Mouse (Mus musculus): ENCODE measurements at regions not wholly inside any gene's neighbourhood (a gene's known extent, or its start where the extent isn't known, plus 50 kb on each side); places are given as distances from the start of the nearest gene placed in this dataset.
A peak's percentile ranks its signal among the peaks of the same experiment; 100 is the strongest.

- 71% methylated on average over 9 of the region's 9 CpGs for WGBS
- no peaks in the 10 kb centered on the region for H3K9me3 ChIP-seq (replicated peaks; ENCODE audit: control insufficient read depth, low read length)
- ATAC-seq (replicated peaks; ENCODE audit: extremely low read depth, insufficient read depth, low FRiP score), result no peak
- no peak overlapping the region for H3K9ac ChIP-seq (ENCODE audit: low read length)
- no peak overlapping the region for H3K27ac ChIP-seq (ENCODE audit: low read length)
- H3K27me3 ChIP-seq (ENCODE audit: control insufficient read depth, insufficient read depth, low read length), result no peaks in the 10 kb centered on the region
- H3K4me2 ChIP-seq (ENCODE audit: low read depth, low read length), result no peak overlapping the region
- H3K4me1 ChIP-seq (ENCODE audit: control insufficient read depth, insufficient read depth, low read length), result no peaks in the 10 kb centered on the region
- no peaks in the 10 kb centered on the region for H3K36me3 ChIP-seq (ENCODE audit: control insufficient read depth, insufficient read depth)
- H3K4me3 ChIP-seq (ENCODE audit: low read length), result no peak overlapping the region
Observed at GRCm38 (mm10) chr10:9134293-9135021, 248.6 kb upstream of the Sash1 start.

- H3K9ac ChIP-seq (ENCODE audit: low read length), result no peak overlapping the region
- no peak for ATAC-seq (replicated peaks; ENCODE audit: extremely low read depth, insufficient read depth, low FRiP score)
- WGBS, result 64% methylated on average over 2 of the region's 2 CpGs
- H3K36me3 ChIP-seq (ENCODE audit: control insufficient read depth, insufficient read depth), result no peaks in the 10 kb centered on the region
- H3K4me1 ChIP-seq (ENCODE audit: control insufficient read depth, insufficient read depth, low read length), result no peaks in the 10 kb centered on the region
- no peak overlapping the region for H3K4me3 ChIP-seq (ENCODE audit: low read length)
- no peak overlapping the region for H3K27ac ChIP-seq (ENCODE audit: low read length)
- no peaks in the 10 kb centered on the region for H3K27me3 ChIP-seq (ENCODE audit: control insufficient read depth, insufficient read depth, low read length)
- H3K9me3 ChIP-seq (replicated peaks; ENCODE audit: control insufficient read depth, low read length), result no peaks in the 10 kb centered on the region
- H3K4me2 ChIP-seq (ENCODE audit: low read depth, low read length), result no peak overlapping the region
Observed at GRCm38 (mm10) chr10:9130061-9130460, 244.2 kb upstream of the Sash1 start.

GRCm38 (mm10) chr10:9119249-9119648, 233.4 kb upstream of the Sash1 start:
- Histone ChIP-seq H3K9me3 (replicated peaks; ENCODE audit: control insufficient read depth, low read length) (no peaks in the 10 kb centered on the region), H3K9ac (ENCODE audit: low read length) (no peak overlapping the region), H3K36me3 (ENCODE audit: control insufficient read depth, insufficient read depth) (no peaks in the 10 kb centered on the region), H3K4me2 (ENCODE audit: low read depth, low read length) (no peak overlapping the region), H3K27ac (ENCODE audit: low read length) (no peak overlapping the region), H3K4me1 (ENCODE audit: control insufficient read depth, insufficient read depth, low read length) (peaks cover 3% of the 10 kb centered on the region; the same call in 1 of the 2 replicates), H3K27me3 (ENCODE audit: control insufficient read depth, insufficient read depth, low read length) (no peaks in the 10 kb centered on the region), H3K4me3 (ENCODE audit: low read length) (no peak overlapping the region)
- no peak for ATAC-seq (replicated peaks; ENCODE audit: extremely low read depth, insufficient read depth, low FRiP score)
- WGBS, result 58% methylated on average over 4 of the region's 4 CpGs

- peak overlapping the region; percentile 42 for H3K4me3 ChIP-seq (ENCODE audit: low read length)
- peak; percentile 73; the same call in 1 of the 2 replicates for ATAC-seq (replicated peaks; ENCODE audit: extremely low read depth, insufficient read depth, low FRiP score)
- H3K27me3 ChIP-seq (ENCODE audit: control insufficient read depth, insufficient read depth, low read length), result no peaks in the 10 kb centered on the region
- no peaks in the 10 kb centered on the region for H3K36me3 ChIP-seq (ENCODE audit: control insufficient read depth, insufficient read depth)
- peak overlapping the region; percentile 60 for H3K4me2 ChIP-seq (ENCODE audit: low read depth, low read length)
- peak overlapping the region; percentile 52 for H3K9ac ChIP-seq (ENCODE audit: low read length)
- H3K4me1 ChIP-seq (ENCODE audit: control insufficient read depth, insufficient read depth, low read length), result peaks cover 3% of the 10 kb centered on the region; the same call in 1 of the 2 replicates
- 30% methylated on average over 14 of the region's 14 CpGs for WGBS
- H3K27ac ChIP-seq (ENCODE audit: low read length), result no peak overlapping the region
- no peaks in the 10 kb centered on the region for H3K9me3 ChIP-seq (replicated peaks; ENCODE audit: control insufficient read depth, low read length)
Observed at GRCm38 (mm10) chr10:9117648-9118551, 232.0 kb upstream of the Sash1 start.

- H3K4me3 ChIP-seq (ENCODE audit: low read length), result no peak overlapping the region
- no peaks in the 10 kb centered on the region for H3K27me3 ChIP-seq (ENCODE audit: control insufficient read depth, insufficient read depth, low read length)
- H3K4me1 ChIP-seq (ENCODE audit: control insufficient read depth, insufficient read depth, low read length), result peaks cover 3% of the 10 kb centered on the region; the same call in 1 of the 2 replicates
- no peaks in the 10 kb centered on the region for H3K9me3 ChIP-seq (replicated peaks; ENCODE audit: control insufficient read depth, low read length)
- H3K9ac ChIP-seq (ENCODE audit: low read length), result no peak overlapping the region
- ATAC-seq (replicated peaks; ENCODE audit: extremely low read depth, insufficient read depth, low FRiP score), result no peak
- WGBS, result 91% methylated on average over 7 of the region's 7 CpGs
- no peaks in the 10 kb centered on the region for H3K36me3 ChIP-seq (ENCODE audit: control insufficient read depth, insufficient read depth)
- H3K4me2 ChIP-seq (ENCODE audit: low read depth, low read length), result peak overlapping the region; percentile 60
- no peak overlapping the region for H3K27ac ChIP-seq (ENCODE audit: low read length)
Observed at GRCm38 (mm10) chr10:9117134-9117533, 231.3 kb upstream of the Sash1 start.

GRCm38 (mm10) chr10:9113706-9114105, 227.8 kb upstream of the Sash1 start:
- 70% methylated on average over 5 of the region's 5 CpGs for WGBS
- Histone ChIP-seq H3K27me3 (ENCODE audit: control insufficient read depth, insufficient read depth, low read length) (no peaks in the 10 kb centered on the region), H3K4me3 (ENCODE audit: low read length) (no peak overlapping the region)

GRCm38 (mm10) chr10:9111051-9111450, 225.2 kb upstream of the Sash1 start:
- no peaks in the 10 kb centered on the region; the same call in 1 of the 2 replicates for H3K9me3 ChIP-seq (replicated peaks; ENCODE audit: control insufficient read depth, low read length)
- no peak overlapping the region for H3K4me2 ChIP-seq (ENCODE audit: low read depth, low read length)
- no peak overlapping the region for H3K4me3 ChIP-seq (ENCODE audit: low read length)
- H3K4me1 ChIP-seq (ENCODE audit: control insufficient read depth, insufficient read depth, low read length), result no peaks in the 10 kb centered on the region
- H3K36me3 ChIP-seq (ENCODE audit: control insufficient read depth, insufficient read depth), result no peaks in the 10 kb centered on the region
- ATAC-seq (replicated peaks; ENCODE audit: extremely low read depth, insufficient read depth, low FRiP score), result no peak
- no peak overlapping the region for H3K27ac ChIP-seq (ENCODE audit: low read length)
- WGBS, result 83% methylated on average over 3 of the region's 3 CpGs
- no peak overlapping the region for H3K9ac ChIP-seq (ENCODE audit: low read length)
- no peaks in the 10 kb centered on the region for H3K27me3 ChIP-seq (ENCODE audit: control insufficient read depth, insufficient read depth, low read length)

More at GRCm38 (mm10) chr10:9113706-9114105, 227.8 kb upstream of the Sash1 start:
- no peaks in the 10 kb centered on the region for H3K36me3 ChIP-seq (ENCODE audit: control insufficient read depth, insufficient read depth)
- H3K9me3 ChIP-seq (replicated peaks; ENCODE audit: control insufficient read depth, low read length), result no peaks in the 10 kb centered on the region; the same call in 1 of the 2 replicates
- H3K4me2 ChIP-seq (ENCODE audit: low read depth, low read length), result no peak overlapping the region
- no peak for ATAC-seq (replicated peaks; ENCODE audit: extremely low read depth, insufficient read depth, low FRiP score)
- no peak overlapping the region for H3K9ac ChIP-seq (ENCODE audit: low read length)
- H3K4me1 ChIP-seq (ENCODE audit: control insufficient read depth, insufficient read depth, low read length), result peaks cover 3% of the 10 kb centered on the region; the same call in 1 of the 2 replicates
- no peak overlapping the region for H3K27ac ChIP-seq (ENCODE audit: low read length)

- Histone ChIP-seq H3K36me3 (ENCODE audit: control insufficient read depth, insufficient read depth) (no peaks in the 10 kb centered on the region), H3K4me3 (ENCODE audit: low read length) (no peak overlapping the region), H3K4me2 (ENCODE audit: low read depth, low read length) (no peak overlapping the region), H3K4me1 (ENCODE audit: control insufficient read depth, insufficient read depth, low read length) (peaks cover 12% of the 10 kb centered on the region), H3K9me3 (replicated peaks; ENCODE audit: control insufficient read depth, low read length) (no peaks in the 10 kb centered on the region), H3K27me3 (ENCODE audit: control insufficient read depth, insufficient read depth, low read length) (no peaks in the 10 kb centered on the region), H3K9ac (ENCODE audit: low read length) (no peak overlapping the region), H3K27ac (ENCODE audit: low read length) (no peak overlapping the region)
- no peak for ATAC-seq (replicated peaks; ENCODE audit: extremely low read depth, insufficient read depth, low FRiP score)
- WGBS, result 70% methylated on average over 2 of the region's 2 CpGs
Observed at GRCm38 (mm10) chr10:9096207-9096606, 210.3 kb upstream of the Sash1 start.

GRCm38 (mm10) chr10:9095163-9095562, 209.3 kb upstream of the Sash1 start:
- no peak for ATAC-seq (replicated peaks; ENCODE audit: extremely low read depth, insufficient read depth, low FRiP score)
- H3K9ac ChIP-seq (ENCODE audit: low read length), result no peak overlapping the region
- no peaks in the 10 kb centered on the region for H3K27me3 ChIP-seq (ENCODE audit: control insufficient read depth, insufficient read depth, low read length)
- H3K4me2 ChIP-seq (ENCODE audit: low read depth, low read length), result no peak overlapping the region
- no peaks in the 10 kb centered on the region for H3K36me3 ChIP-seq (ENCODE audit: control insufficient read depth, insufficient read depth)
- H3K9me3 ChIP-seq (replicated peaks; ENCODE audit: control insufficient read depth, low read length), result no peaks in the 10 kb centered on the region
- no peak overlapping the region for H3K27ac ChIP-seq (ENCODE audit: low read length)
- no peak overlapping the region for H3K4me3 ChIP-seq (ENCODE audit: low read length)
- H3K4me1 ChIP-seq (ENCODE audit: control insufficient read depth, insufficient read depth, low read length), result peaks cover 12% of the 10 kb centered on the region
- 80% methylated on average over 6 of the region's 6 CpGs for WGBS
